In the genomic region with DNA sequence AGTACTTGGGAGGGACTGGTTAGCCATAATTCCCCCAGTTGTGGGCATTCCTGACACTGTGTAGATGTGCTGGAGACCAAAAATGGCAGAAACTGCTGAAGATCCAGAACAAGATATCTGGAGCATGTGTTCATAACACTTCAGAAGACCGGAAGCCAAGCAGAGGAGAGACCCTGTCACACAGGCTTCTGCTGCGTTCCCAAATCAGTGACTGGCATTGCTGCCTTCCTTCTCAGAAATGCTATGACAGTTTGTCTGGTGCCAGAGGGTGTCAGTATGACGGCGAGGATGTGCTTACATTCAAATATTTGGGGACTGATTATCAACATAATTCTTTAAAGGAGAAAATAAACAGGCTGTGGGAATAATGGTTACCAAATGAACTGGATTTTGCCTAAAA, we compare ENCODE assay signal across 17 mouse cellular contexts.
DNase-seq lines count a peak whose midpoint lies in the region; ATAC-seq and TF ChIP-seq lines count a peak whose summit lies in the region.
"Had no signal": no experiment of that assay in that cellular context is flagged by ENCODE, and none has a peak within 500 bp of the region (broad histone marks: within the 10 kb centered on the region; RNA-seq: fewer than 3 reads in every experiment).

No protein-coding gene starts in this region.

- peak overlapping the region; percentile 51 for H3K4me3 ChIP-seq in forebrain, embryonic 13.5 days
- peak overlapping the region; percentile 55 for H3K4me3 ChIP-seq in hindbrain, embryonic 10.5 days
- H3K4me3 ChIP-seq in midbrain, embryonic 11.5 days (ENCODE audit: low read depth, low read length), result 0 out of 2 replicates have a peak overlapping the region, but pooled peaks have one; percentile 4
- no peak overlapping the region for H3K4me3 ChIP-seq in neural tube, embryonic 14.5 days (ENCODE audit: low read depth, low read length)
- H3K4me3 ChIP-seq in heart, adult 2 months, result no peak overlapping the region
- H3K4me3 ChIP-seq: limb, embryonic 12.5 days had no signal

- no peak for ATAC-seq in forebrain, embryonic 13.5 days
- ATAC-seq in midbrain, embryonic 11.5 days (ENCODE audit: low FRiP score), result no peak
- ATAC-seq in neural tube, embryonic 14.5 days (ENCODE audit: low read depth), result no peak
- ATAC-seq: CD4-positive, CD25-positive, alpha-beta regulatory T cell, adult 4 months had no signal

- TF ChIP-seq CTCF in heart, adult 2 months (IDR thresholded peaks at IDR 0.05), result no peak

- TF ChIP-seq POLR2A in heart, adult 2 months (IDR thresholded peaks at IDR 0.05; ENCODE audit: insufficient read depth, low read depth, low read length), result no peak

- DNase-seq in hindbrain, embryonic 10.5 days (ENCODE audit: low spot score), result no peak
- DNase-seq in midbrain, embryonic 11.5 days (ENCODE audit: low spot score, missing footprints), result no peak
- no peak for DNase-seq in layer of hippocampus, adult 11-12 months (ENCODE audit: low spot score)
- no peak for DNase-seq in heart, adult 2 months
- no peak for DNase-seq in ovary, adult 18-20 months (ENCODE audit: low spot score)
- DNase-seq: adrenal gland, adult 8-10 months; cerebellum, adult 2 months; embryo, embryonic 11 days; kidney, adult 9 months; kidney, postnatal 4 days; lung, postnatal 10 days; right cerebral cortex, postnatal 14 days had no signal

- peak overlapping the region; percentile 73; the same call in 1 of the 2 replicates for H3K9ac ChIP-seq in forebrain, embryonic 13.5 days
- peak overlapping the region; percentile 9; the same call in 1 of the 2 replicates for H3K9ac ChIP-seq in midbrain, embryonic 11.5 days (ENCODE audit: low read length)
- H3K9ac ChIP-seq in neural tube, embryonic 14.5 days (replicated peaks; ENCODE audit: low read depth, low read length), result no peak overlapping the region
- H3K9ac ChIP-seq in heart, adult 2 months (ENCODE audit: low read depth, low read length), result no peak overlapping the region
- H3K9ac ChIP-seq: limb, embryonic 12.5 days; liver, embryonic 14.5 days had no signal

- peak overlapping the region; percentile 65 for H3K4me2 ChIP-seq in forebrain, embryonic 13.5 days
- H3K4me2 ChIP-seq in midbrain, embryonic 11.5 days, result peak overlapping the region; percentile 57; the same call in 1 of the 2 replicates
- peak overlapping the region; percentile 76; the same call in 1 of the 2 replicates for H3K4me2 ChIP-seq in neural tube, embryonic 14.5 days (ENCODE audit: low read depth, low read length)

- H3K79me2 ChIP-seq in heart, adult 2 months (replicated peaks; ENCODE audit: control insufficient read depth, insufficient read depth, low read length), result no peaks in the 10 kb centered on the region

- H3K27ac ChIP-seq in forebrain, embryonic 13.5 days, result peak overlapping the region; percentile 100
- 0 out of 2 replicates have a peak overlapping the region, but pooled peaks have one; percentile 29 for H3K27ac ChIP-seq in hindbrain, embryonic 10.5 days
- no peak overlapping the region for H3K27ac ChIP-seq in midbrain, embryonic 11.5 days (ENCODE audit: low read depth, low read length)
- no peak overlapping the region for H3K27ac ChIP-seq in neural tube, embryonic 14.5 days (ENCODE audit: low read depth, low read length)
- no peak overlapping the region for H3K27ac ChIP-seq in heart, adult 2 months
- H3K27ac ChIP-seq: limb, embryonic 12.5 days; liver, embryonic 14.5 days had no signal

- TF ChIP-seq EP300 in heart, adult 2 months (IDR thresholded peaks at IDR 0.05; ENCODE audit: insufficient read depth, low read depth, low read length), result no peak

- intact Hi-C loops in heart, adult 2 months (cut with DNase I), result no loop called here

- WGBS in forebrain, embryonic 13.5 days, result 64% methylated on average over 4 of the region's 4 CpGs
- 84% methylated on average over 4 of the region's 4 CpGs for WGBS in hindbrain, embryonic 10.5 days
- 86% methylated on average over 4 of the region's 4 CpGs for WGBS in midbrain, embryonic 11.5 days
- 79% methylated on average over 4 of the region's 4 CpGs for WGBS in neural tube, embryonic 14.5 days
- WGBS in heart, adult 2 months, result 85% methylated on average over 4 of the region's 4 CpGs

- no peaks in the 10 kb centered on the region for H3K9me3 ChIP-seq in forebrain, embryonic 13.5 days (replicated peaks)
- no peaks in the 10 kb centered on the region for H3K9me3 ChIP-seq in hindbrain, embryonic 10.5 days
- H3K9me3 ChIP-seq in midbrain, embryonic 11.5 days (ENCODE audit: control insufficient read depth, low read length), result no peaks in the 10 kb centered on the region
- no peaks in the 10 kb centered on the region for H3K9me3 ChIP-seq in neural tube, embryonic 14.5 days (ENCODE audit: control insufficient read depth, low read length)
- H3K9me3 ChIP-seq: limb, embryonic 12.5 days had no signal

- H3K27me3 ChIP-seq in forebrain, embryonic 13.5 days, result no peaks in the 10 kb centered on the region
- H3K27me3 ChIP-seq in hindbrain, embryonic 10.5 days (ENCODE audit: insufficient read depth, poor library complexity, severe bottlenecking), result no peaks in the 10 kb centered on the region
- no peaks in the 10 kb centered on the region for H3K27me3 ChIP-seq in midbrain, embryonic 11.5 days (ENCODE audit: control insufficient read depth, insufficient read depth, low read length)
- H3K27me3 ChIP-seq in neural tube, embryonic 14.5 days (ENCODE audit: control insufficient read depth, insufficient read depth, low read length), result no peaks in the 10 kb centered on the region
- H3K27me3 ChIP-seq in heart, adult 2 months (ENCODE audit: control insufficient read depth, insufficient read depth, low read length), result no peaks in the 10 kb centered on the region
- H3K27me3 ChIP-seq: limb, embryonic 12.5 days had no signal

- no peaks in the 10 kb centered on the region for H3K36me3 ChIP-seq in forebrain, embryonic 13.5 days (ENCODE audit: poor library complexity, severe bottlenecking)
- H3K36me3 ChIP-seq in hindbrain, embryonic 10.5 days, result no peaks in the 10 kb centered on the region
- H3K36me3 ChIP-seq in midbrain, embryonic 11.5 days (ENCODE audit: control insufficient read depth, insufficient read depth, low read length), result no peaks in the 10 kb centered on the region
- no peaks in the 10 kb centered on the region for H3K36me3 ChIP-seq in neural tube, embryonic 14.5 days (ENCODE audit: control insufficient read depth, insufficient read depth, low read length)
- no peaks in the 10 kb centered on the region for H3K36me3 ChIP-seq in heart, adult 2 months (ENCODE audit: control insufficient read depth, insufficient read depth, low read length)
- H3K36me3 ChIP-seq: limb, embryonic 12.5 days had no signal

- peaks cover 54% of the 10 kb centered on the region for H3K4me1 ChIP-seq in forebrain, embryonic 13.5 days
- peaks cover 54% of the 10 kb centered on the region for H3K4me1 ChIP-seq in hindbrain, embryonic 10.5 days (replicated peaks)
- peaks cover 28% of the 10 kb centered on the region for H3K4me1 ChIP-seq in midbrain, embryonic 11.5 days (ENCODE audit: control insufficient read depth, insufficient read depth, low read length)
- peaks cover 24% of the 10 kb centered on the region for H3K4me1 ChIP-seq in neural tube, embryonic 14.5 days (ENCODE audit: control insufficient read depth, insufficient read depth, low read length)
- H3K4me1 ChIP-seq in heart, adult 2 months (ENCODE audit: control insufficient read depth, insufficient read depth, low read length), result no peaks in the 10 kb centered on the region

Comparison
In these comparisons a context has a peak if more than half of its experiments do, and no peak if none do; other contexts are left out.
1. H3K27ac ChIP-seq: peak in forebrain, embryonic 13.5 days (single experiment) and hindbrain, embryonic 10.5 days (single experiment); none in midbrain, embryonic 11.5 days (single experiment), neural tube, embryonic 14.5 days (single experiment) and heart, adult 2 months (single experiment).
2. H3K4me3 ChIP-seq: peak in forebrain, embryonic 13.5 days (single experiment), hindbrain, embryonic 10.5 days (single experiment) and midbrain, embryonic 11.5 days (single experiment); none in neural tube, embryonic 14.5 days (single experiment) and heart, adult 2 months (single experiment).
3. H3K9ac ChIP-seq: peak in forebrain, embryonic 13.5 days (single experiment) and midbrain, embryonic 11.5 days (single experiment); none in neural tube, embryonic 14.5 days (single experiment) and heart, adult 2 months (single experiment).
4. Peak in every context shown above with its lines, with median percentiles within 50 percentile points of each other: H3K4me2 ChIP-seq.